Mouse (Mus musculus) megakaryocyte, embryonic 14.5 days (primary cell): Measurements from ENCODE around the gene Tmem119.

Experiments
- FLI1 ChIP-seq: IDR thresholded peaks from 2 replicates; pipeline ENCODE4 v1.6.1; 2012; ENCODE audit warnings: low read length, inconsistent platforms, mixed read lengths
- GATA1 ChIP-seq: IDR thresholded peaks from 3 replicates; pipeline ENCODE4 v1.6.1; 2012; ENCODE audit warnings: mixed read lengths, low read length, inconsistent platforms, borderline replicate concordance

DNA sequence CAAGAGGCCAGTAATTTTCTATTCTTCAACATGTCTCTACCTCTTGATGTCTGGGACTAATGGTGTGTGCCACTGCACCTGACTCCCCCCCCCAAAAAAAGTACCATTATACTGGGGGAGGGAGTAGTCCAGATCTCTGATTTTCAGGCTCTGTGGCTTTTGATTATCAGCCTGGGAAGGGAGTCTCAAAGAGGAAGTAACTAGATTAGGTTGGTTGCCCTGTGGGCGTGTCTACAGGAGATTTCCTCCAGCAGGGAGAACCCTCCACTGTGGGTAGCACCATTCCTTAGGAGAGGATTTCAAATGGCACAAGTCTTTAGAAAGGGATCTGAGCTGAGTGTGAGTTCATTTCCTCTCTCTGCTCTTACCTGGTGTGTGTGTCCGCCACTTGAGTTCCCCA lies 12.3 kb upstream of the Tmem119 start:
- TF ChIP-seq GATA1: no peak
- TF ChIP-seq FLI1: no peak
